Mouse (Mus musculus) frontal cortex, postnatal 14 days (tissue): Measurements from ENCODE around the gene Atp1a1.

Experiments
- DNase-seq, 2 experiments: peaks; one replicate each; pipeline ENCODE4 v3.0.0; 2022; ENCODE audit warnings: low spot score in 2 of 2

Atp1a1 gene

GRCm38 (mm10) chr3:101604550-101605223 is at the start of gene Atp1a1:
Gene Atp1a1, minus strand, starts transcription at chr3:101604684.
- peak; percentile 96 to 99 for DNase-seq

GRCm38 (mm10) chr3:101653446-101653845 is 49.0 kb upstream of the Atp1a1 start:
- peak; percentile 35 to 48 for DNase-seq

- DNase-seq, result no peak
Observed at GRCm38 (mm10) chr3:101652967-101653366, 48.5 kb upstream of the Atp1a1 start.

GRCm38 (mm10) chr3:101650328-101650727 is 45.8 kb upstream of the Atp1a1 start:
- no peak for DNase-seq

- no peak for DNase-seq
Observed at GRCm38 (mm10) chr3:101649271-101649670, 44.8 kb upstream of the Atp1a1 start.

GRCm38 (mm10) chr3:101648096-101648793 is 43.8 kb upstream of the Atp1a1 start:
- no peak for DNase-seq

- no peak for DNase-seq
Observed at GRCm38 (mm10) chr3:101646806-101647205, 42.3 kb upstream of the Atp1a1 start.

- no peak for DNase-seq
Observed at GRCm38 (mm10) chr3:101645569-101646106, 41.2 kb upstream of the Atp1a1 start.

GRCm38 (mm10) chr3:101644062-101644802 is 39.7 kb upstream of the Atp1a1 start:
- DNase-seq, result no peak

GRCm38 (mm10) chr3:101643264-101643663 is 38.8 kb upstream of the Atp1a1 start:
- no peak for DNase-seq

GRCm38 (mm10) chr3:101638223-101638622 is 33.7 kb upstream of the Atp1a1 start:
- DNase-seq, result no peak

- no peak for DNase-seq
Observed at GRCm38 (mm10) chr3:101636510-101636909, 32.0 kb upstream of the Atp1a1 start.

- no peak for DNase-seq
Observed at GRCm38 (mm10) chr3:101636086-101636485, 31.6 kb upstream of the Atp1a1 start.

- DNase-seq, result peak in 1 of 2 experiments; percentile 18
Observed at GRCm38 (mm10) chr3:101634141-101634900, 29.8 kb upstream of the Atp1a1 start.

GRCm38 (mm10) chr3:101628255-101628654 is 23.8 kb upstream of the Atp1a1 start:
- DNase-seq, result no peak

- no peak for DNase-seq
Observed at GRCm38 (mm10) chr3:101624287-101624686, 19.8 kb upstream of the Atp1a1 start.

- no peak for DNase-seq
Observed at GRCm38 (mm10) chr3:101619017-101619416, 14.5 kb upstream of the Atp1a1 start.

GRCm38 (mm10) chr3:101618505-101618904 is 14.0 kb upstream of the Atp1a1 start:
- DNase-seq, result no peak

GRCm38 (mm10) chr3:101617451-101617850 is 13.0 kb upstream of the Atp1a1 start:
- DNase-seq, result no peak

GRCm38 (mm10) chr3:101617007-101617406 is 12.5 kb upstream of the Atp1a1 start:
- DNase-seq, result no peak

GRCm38 (mm10) chr3:101615856-101616255 is 11.4 kb upstream of the Atp1a1 start:
- no peak for DNase-seq
